Mouse (Mus musculus) CH12.LX (cell line): Measurements from ENCODE around the gene Ugt1a10. TPM values are rescaled to one million over a fixed set of nuclear protein-coding genes. Genes with fewer than 3 reads are reported as not detected.

ENCODE experiments used
- DNase-seq: peaks from one replicate; pipeline ENCODE4 v3.0.0-alpha.2; 2013; ENCODE audit errors: extremely low read depth
- H3K27ac ChIP-seq: 2 replicates; pipeline ENCODE4 v1.5.1; 2012; ENCODE audit warnings: low read depth, mild to moderate bottlenecking, control low read depth, moderate library complexity; ENCODE audit not compliant: insufficient read depth
- H3K27me3 ChIP-seq: replicated peaks from 2 replicates; pipeline ENCODE3; 2012; ENCODE audit warnings: inconsistent platforms
- H3K36me3 ChIP-seq, 2 experiments: replicated peaks in 1 of 2; 2 replicates each; pipeline versions ENCODE3 to v1.6.1; 2012; ENCODE audit warnings: inconsistent platforms in 1 of 2, low read length in 1 of 2, mild to moderate bottlenecking in 1 of 2, mixed read lengths in 1 of 2, moderate library complexity in 1 of 2; ENCODE audit not compliant: control insufficient read depth in 1 of 2, insufficient read depth in 1 of 2
- H3K4me1 ChIP-seq, 2 experiments: 2 replicates each; pipeline ENCODE4 v1.6.1; 2012; ENCODE audit warnings: inconsistent platforms in 1 of 2, moderate library complexity in 1 of 2; ENCODE audit not compliant: insufficient read depth in 2 of 2, control insufficient read depth in 1 of 2
- H3K4me2 ChIP-seq: 2 replicates; pipeline ENCODE4 v1.6.1; 2012; ENCODE audit warnings: low read depth, mild to moderate bottlenecking, control low read depth; ENCODE audit not compliant: poor library complexity, insufficient read depth, severe bottlenecking
- H3K4me3 ChIP-seq, 3 experiments: fragments of 150-350 bp in 1 of 3; sonication (generic) in 1 of 3; replicated peaks in 1 of 3; 2 replicates each; pipeline versions ENCODE3 to v1.5.1; 2011 to 2012; ENCODE audit warnings: low read depth in 2 of 3, low read length in 2 of 3, mild to moderate bottlenecking in 2 of 3, moderate library complexity in 2 of 3, control low read depth in 1 of 3, improper control_type of control experiment in 1 of 3, inconsistent platforms in 1 of 3, mixed read lengths in 1 of 3; ENCODE audit not compliant: poor library complexity in 1 of 3
- H3K79me2 ChIP-seq: replicated peaks from 2 replicates; pipeline ENCODE4 v1.6.1; 2012; ENCODE audit warnings: mild to moderate bottlenecking, moderate library complexity; ENCODE audit not compliant: control insufficient read depth, poor library complexity, insufficient read depth, severe bottlenecking; ENCODE audit errors: extremely low read depth
- H3K9ac ChIP-seq: 2 replicates; pipeline ENCODE4 v1.6.1; 2012; ENCODE audit warnings: low read depth, mild to moderate bottlenecking, control low read depth, moderate library complexity; ENCODE audit not compliant: insufficient read depth
- H3K9me3 ChIP-seq: replicated peaks from 2 replicates; pipeline ENCODE3; 2012; ENCODE audit warnings: low read length, inconsistent platforms, mixed read lengths
- BHLHE40 ChIP-seq: IDR thresholded peaks from 2 replicates; pipeline ENCODE4 v1.6.1; 2011; ENCODE audit warnings: mild to moderate bottlenecking, low read depth, low read length, improper control_type of control experiment
- E2F4 ChIP-seq: IDR thresholded peaks from 2 replicates; pipeline ENCODE4 v1.6.1; 2011; ENCODE audit warnings: low read depth, low read length, improper control_type of control experiment; ENCODE audit not compliant: insufficient replicate concordance
- GABPA ChIP-seq: IDR thresholded peaks from 2 replicates; pipeline ENCODE4 v1.6.1; 2012; ENCODE audit warnings: low read depth, low read length, improper control_type of control experiment, inconsistent platforms; ENCODE audit not compliant: insufficient replicate concordance
- HCFC1 ChIP-seq: IDR thresholded peaks from 2 replicates; pipeline ENCODE4 v1.6.1; 2012; ENCODE audit warnings: low read depth, mild to moderate bottlenecking, inconsistent platforms, low read length, improper control_type of control experiment
- JUN ChIP-seq: IDR thresholded peaks from 2 replicates; pipeline ENCODE4 v1.6.1; 2011; ENCODE audit warnings: low read depth, mild to moderate bottlenecking, low read length, improper control_type of control experiment, moderate library complexity; ENCODE audit not compliant: insufficient read depth
- MAFK ChIP-seq: IDR thresholded peaks from 2 replicates; pipeline ENCODE4 v1.6.1; 2011; ENCODE audit warnings: low read length, improper control_type of control experiment; ENCODE audit not compliant: insufficient replicate concordance
- MEF2A ChIP-seq: IDR thresholded peaks from 2 replicates; pipeline ENCODE4 v1.6.1; 2014; ENCODE audit warnings: low read depth, mild to moderate bottlenecking, inconsistent platforms, low read length, improper control_type of control experiment, borderline replicate concordance
- POLR2AphosphoS2 ChIP-seq: IDR thresholded peaks from 2 replicates; pipeline ENCODE4 v1.6.1; 2011; ENCODE audit warnings: low read depth, low read length, improper control_type of control experiment
- TBP ChIP-seq: conservative IDR thresholded peaks from 2 replicates; pipeline ENCODE4 v1.6.1; 2011; ENCODE audit warnings: low read depth, low read length, improper control_type of control experiment
- TCF12 ChIP-seq: IDR thresholded peaks from 2 replicates; pipeline ENCODE4 v1.6.1; 2014; ENCODE audit warnings: low read depth, mild to moderate bottlenecking, inconsistent platforms, low read length, improper control_type of control experiment
- ZKSCAN1 ChIP-seq: IDR thresholded peaks from 2 replicates; pipeline ENCODE4 v1.6.1; 2012; ENCODE audit warnings: low read depth, inconsistent platforms, low read length, improper control_type of control experiment, borderline replicate concordance
- ZNF384 ChIP-seq: IDR thresholded peaks from 2 replicates; pipeline ENCODE4 v1.6.1; 2012; ENCODE audit warnings: low read depth, low read length, improper control_type of control experiment, inconsistent platforms
- dilution Hi-C: fragments of 300-500 bp; cut with MboI; formaldehyde crosslinking; loops from 2 replicates; pipeline ENCODE4 v1.14.3; 2020; ENCODE audit warnings: low sequenced_read_pairs; ENCODE audit not compliant: extremely low pct_unique_long_range_greater_than_20kb, extremely low pct_ligation_motif_present
- in situ Hi-C: fragments of 300-500 bp; cut with MboI; formaldehyde crosslinking; loops from 3 replicates; pipeline ENCODE4 v1.14.3; 2019; ENCODE audit warnings: low sequenced_read_pairs, low pct_ligation_motif_present, low pct_unique_long_range_greater_than_20kb, mixed read lengths
- polyA plus RNA-seq: library from polyadenylated mRNA; unstranded; fragments of >175 nt; gene quantifications from 2 replicates; pipeline ENCODE4 v1.2.1, GENCODE M21; 2012; ENCODE audit warnings: low read depth; ENCODE audit not compliant: insufficient read length
- total RNA-seq, 2 experiments: library from RNA; depleted of rRNA; stranded (reverse); fragments of 300-350 nt in 1 of 2; fragments of >200 nt in 1 of 2; gene quantifications; 2 replicates each; pipeline ENCODE4 v1.2.3; 2012 to 2014

Ugt1a10 gene
- not detected in 2 replicates for total RNA-seq (2012; rRNA removed)
- not detected in 2 replicates for total RNA-seq (2014; rRNA removed)
- polyA plus RNA-seq: not detected in 2 replicates

GRCm38 (mm10) chr1:88055088-88055487 is at the start of gene Ugt1a10:
TSS of gene Ugt1a10 (plus strand) at chr1:88055388.
- Histone ChIP-seq H3K27ac (no peak within 1 kb of the TSS), H3K4me1 (peaks cover 2 to 12% of the 10 kb centered on the region in 2 experiments), H3K4me2 (no peak within 1 kb of the TSS), H3K9ac (no peak within 1 kb of the TSS), H3K9me3 (no peaks in the 10 kb centered on the region), H3K4me3 (no peak within 1 kb of the TSS), H3K27me3 (no peaks in the 10 kb centered on the region), H3K36me3 (no peaks in the 10 kb centered on the region), H3K79me2 (no peaks in the 10 kb centered on the region)
- dilution Hi-C loops (no loop called here), in situ Hi-C loops (no loop called here)
- TF ChIP-seq MAFK: no peak
- no peak for TF ChIP-seq HCFC1
- TF ChIP-seq ZKSCAN1: no peak
- TF ChIP-seq POLR2AphosphoS2: no peak
- no peak for TF ChIP-seq E2F4
- no peak for TF ChIP-seq BHLHE40
- TF ChIP-seq ZNF384: no peak
- no peak for TF ChIP-seq GABPA
- TF ChIP-seq JUN: no peak
- TF ChIP-seq TBP: no peak
- TF ChIP-seq TCF12: no peak
- no peak for DNase-seq

DNA sequence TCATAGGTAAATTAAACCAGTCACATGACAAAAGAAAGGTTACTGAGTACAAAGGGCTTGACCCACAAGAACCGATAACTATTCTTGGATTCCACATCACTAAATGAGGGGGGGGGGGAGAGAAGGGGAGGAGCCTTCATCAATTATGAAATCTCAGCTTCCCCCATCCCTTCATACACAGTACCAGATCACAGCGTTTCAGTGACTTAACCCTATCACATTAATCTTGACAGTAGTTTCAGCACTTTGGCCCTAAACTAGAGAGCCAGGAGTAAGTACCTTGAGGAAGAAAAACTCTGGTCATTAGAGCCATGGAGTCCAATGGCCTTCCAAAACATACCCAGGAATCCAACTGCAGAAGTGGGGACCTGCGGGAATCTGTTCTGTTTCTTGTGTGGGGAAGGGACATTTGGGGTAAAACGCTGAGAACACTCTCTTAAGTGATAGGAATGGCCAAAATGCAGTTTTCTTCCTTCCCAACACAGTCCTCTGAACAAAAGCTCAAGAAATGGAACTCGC is 47.4 kb upstream of the Ugt1a10 start:
- H3K27me3 ChIP-seq: peaks cover 2% of the 10 kb centered on the region
- no peaks in the 10 kb centered on the region for H3K9me3 ChIP-seq
- peaks cover 2% of the 10 kb centered on the region; the same call in 1 of the 2 replicates for H3K79me2 ChIP-seq
- peak overlapping the region; percentile 68 for H3K4me2 ChIP-seq
- peak; percentile 36; the same call in 1 of the 2 replicates for TF ChIP-seq MEF2A
- TF ChIP-seq TCF12: no peak
- peak overlapping the region; percentile 16; the same call in 1 of the 2 replicates for H3K27ac ChIP-seq
- H3K9ac ChIP-seq: peak overlapping the region; percentile 72
- peak; percentile 26 for DNase-seq
- in situ Hi-C loops (no loop called here), dilution Hi-C loops (no loop called here)
- peaks cover 12 to 30% of the 10 kb centered on the region in 2 experiments for H3K36me3 ChIP-seq
- H3K4me1 ChIP-seq: peaks cover 3 to 29% of the 10 kb centered on the region in 2 experiments; a peak in 3 of 4 replicates
- peak overlapping the region; percentile 75 to 91 (median 82) for H3K4me3 ChIP-seq
